Mouse (Mus musculus): ENCODE measurements around the gene Plekha5. TPM values are rescaled to one million over a fixed set of nuclear protein-coding genes. Genes with fewer than 3 reads are reported as not detected.
A peak's percentile ranks its signal among the peaks of the same experiment; 100 is the strongest.
"Not testable (repeated sequence)": the region's sequence is repeated elsewhere in the genome, so short reads cannot be mapped to it uniquely, and the experiment has no call there.

Plekha5 gene
- total RNA-seq, 4 experiments from 2014 or later: 18.2 to 29.2 (median 24.8) TPM

GRCm38 (mm10) chr6:140489570-140489969 lies 65.7 kb downstream of the Plekha5 start:
- DNase-seq (ENCODE audit: low spot score): no peak

- no peak for DNase-seq (ENCODE audit: low spot score)
These were observed 66.4 kb downstream of the Plekha5 start for GRCm38 (mm10) chr6:140490220-140490619.

- no peak for DNase-seq (ENCODE audit: low spot score)
These were observed 67.2 kb downstream of the Plekha5 start for GRCm38 (mm10) chr6:140490921-140491537.

- no peak for DNase-seq (ENCODE audit: low spot score)
These were observed 68.2 kb downstream of the Plekha5 start for GRCm38 (mm10) chr6:140492043-140492442.

- no peak for DNase-seq (ENCODE audit: low spot score)
These were observed 74.2 kb downstream of the Plekha5 start for GRCm38 (mm10) chr6:140498074-140498473.

- no peak for DNase-seq (ENCODE audit: low spot score)
These were observed 75.1 kb downstream of the Plekha5 start for GRCm38 (mm10) chr6:140498958-140499357.

GRCm38 (mm10) chr6:140500829-140501228 lies 77.0 kb downstream of the Plekha5 start:
- not testable (repeated sequence) for DNase-seq (ENCODE audit: low spot score)

GRCm38 (mm10) chr6:140501841-140502240 lies 78.0 kb downstream of the Plekha5 start:
- no peak for DNase-seq (ENCODE audit: low spot score)

- DNase-seq (ENCODE audit: low spot score): no peak
These were observed 80.9 kb downstream of the Plekha5 start for GRCm38 (mm10) chr6:140504796-140505195.

- DNase-seq (ENCODE audit: low spot score): no peak
These were observed 83.8 kb downstream of the Plekha5 start for GRCm38 (mm10) chr6:140507605-140508004.

GRCm38 (mm10) chr6:140508475-140509150 lies 84.8 kb downstream of the Plekha5 start:
- DNase-seq (ENCODE audit: low spot score): no peak

- no peak for DNase-seq (ENCODE audit: low spot score)
These were observed 85.3 kb downstream of the Plekha5 start for GRCm38 (mm10) chr6:140509151-140509530.

- DNase-seq (ENCODE audit: low spot score): no peak
These were observed 88.2 kb downstream of the Plekha5 start for GRCm38 (mm10) chr6:140512016-140512415.

GRCm38 (mm10) chr6:140512427-140512826 lies 88.6 kb downstream of the Plekha5 start:
- no peak for DNase-seq (ENCODE audit: low spot score)

- DNase-seq (ENCODE audit: low spot score): peak; percentile 29
These were observed 90.6 kb downstream of the Plekha5 start for GRCm38 (mm10) chr6:140514205-140515110.

GRCm38 (mm10) chr6:140515550-140515949 lies 91.7 kb downstream of the Plekha5 start:
- no peak for DNase-seq (ENCODE audit: low spot score)

- DNase-seq (ENCODE audit: low spot score): no peak
These were observed 92.3 kb downstream of the Plekha5 start for GRCm38 (mm10) chr6:140516202-140516601.

- DNase-seq (ENCODE audit: low spot score): no peak
These were observed 93.3 kb downstream of the Plekha5 start for GRCm38 (mm10) chr6:140517188-140517587.

GRCm38 (mm10) chr6:140519019-140519418 lies 95.2 kb downstream of the Plekha5 start:
- DNase-seq (ENCODE audit: low spot score): no peak

GRCm38 (mm10) chr6:140519488-140520159 lies 95.8 kb downstream of the Plekha5 start:
- DNase-seq (ENCODE audit: low spot score): no peak

GRCm38 (mm10) chr6:140520961-140521360 lies 97.1 kb downstream of the Plekha5 start:
- DNase-seq (ENCODE audit: low spot score): no peak

- DNase-seq (ENCODE audit: low spot score): no peak
These were observed 98.0 kb downstream of the Plekha5 start for GRCm38 (mm10) chr6:140521832-140522231.
